Mouse (Mus musculus): Measurements from ENCODE around the gene Nap1l1.

GRCm38 (mm10) chr10:111521636-111522035 is 48.6 kb downstream of the Nap1l1 start:
- TF ChIP-seq CTCF (IDR thresholded peaks at IDR 0.05; ENCODE audit: control insufficient read depth, insufficient read depth, low read length): no peak
- TF ChIP-seq POLR2A (IDR thresholded peaks at IDR 0.05; ENCODE audit: borderline replicate concordance, control insufficient read depth, low read depth, low read length): no peak

Data from bone marrow, adult 2 months (tissue).